Mouse (Mus musculus) midbrain, embryonic 14.5 days (tissue): Measurements from ENCODE around the gene Gm20826. TPM values are rescaled to one million over a fixed set of nuclear protein-coding genes. Genes with fewer than 3 reads are reported as not detected.
"Not testable (repeated sequence)": the region's sequence is repeated elsewhere in the genome, so short reads cannot be mapped to it uniquely, and the experiment has no call there.

Experiments used
- ATAC-seq: fragments of 200-750 bp; cut with Nextera tagmentation; 2 replicates; pipeline ENCODE4 v1.8.0; 2017; ENCODE audit warnings: moderate number of reproducible peaks, moderate library complexity; ENCODE audit not compliant: low FRiP score, low TSS enrichment
- DNase-seq: peaks from one replicate; pipeline ENCODE4 v3.0.0-alpha.2; 2015
- H3K27ac ChIP-seq: fragments of 300-500 bp; sonication (generic); replicated peaks from 2 replicates; pipeline ENCODE4 v1.5.1; 2014; ENCODE audit warnings: mild to moderate bottlenecking, low read depth, low read length, moderate library complexity
- H3K27me3 ChIP-seq: fragments of 300-500 bp; sonication (generic); 2 replicates; pipeline ENCODE4 v1.6.1; 2014; ENCODE audit warnings: low read length, control low read depth, mixed read lengths; ENCODE audit not compliant: control insufficient read depth, insufficient read depth
- H3K36me3 ChIP-seq: fragments of 300-500 bp; sonication (generic); 2 replicates; pipeline ENCODE4 v1.6.1; 2014; ENCODE audit warnings: low read length, control low read depth; ENCODE audit not compliant: control insufficient read depth, insufficient read depth
- H3K4me1 ChIP-seq: fragments of 300-500 bp; sonication (generic); 2 replicates; pipeline ENCODE4 v1.6.1; 2014; ENCODE audit warnings: mild to moderate bottlenecking, antibody characterized with exemption, low read length, control low read depth; ENCODE audit not compliant: control insufficient read depth, insufficient read depth
- H3K4me2 ChIP-seq: fragments of 300-500 bp; sonication (generic); 2 replicates; pipeline ENCODE4 v1.6.1; 2014; ENCODE audit warnings: mild to moderate bottlenecking, low read length, moderate library complexity
- H3K4me3 ChIP-seq: fragments of 300-500 bp; sonication (generic); replicated peaks from 2 replicates; pipeline ENCODE4 v1.5.1; 2014; ENCODE audit warnings: low read depth, low read length
- H3K9ac ChIP-seq: fragments of 300-500 bp; sonication (generic); replicated peaks from 2 replicates; pipeline ENCODE4 v1.6.1; 2014; ENCODE audit warnings: mild to moderate bottlenecking, low read length, moderate library complexity
- H3K9me3 ChIP-seq: fragments of 300-500 bp; sonication (generic); 2 replicates; pipeline ENCODE4 v1.6.1; 2016; ENCODE audit warnings: low read length, control low read depth, mixed read lengths; ENCODE audit not compliant: control insufficient read depth
- WGBS: fragments of 180-500 bp; shearing (Covaris S2); extraction: QIAGEN DNeasy Blood & Tissue Kit; methylation state at CpG from one replicate; pipeline ENCODE4 v1.1.7; 2014; 5-methylcytosine and 5-hydroxymethylcytosine counted together
- polyA plus RNA-seq: library from polyadenylated mRNA; unstranded; fragments of >200 nt; fragmentation: Nextera tagmentation; extraction: Ambion mirVana; gene quantifications from 2 replicates; pipeline ENCODE4 v1.2.1, GENCODE M21; 2014

Gm20826 gene
- polyA plus RNA-seq = not detected in 2 replicates

DNA sequence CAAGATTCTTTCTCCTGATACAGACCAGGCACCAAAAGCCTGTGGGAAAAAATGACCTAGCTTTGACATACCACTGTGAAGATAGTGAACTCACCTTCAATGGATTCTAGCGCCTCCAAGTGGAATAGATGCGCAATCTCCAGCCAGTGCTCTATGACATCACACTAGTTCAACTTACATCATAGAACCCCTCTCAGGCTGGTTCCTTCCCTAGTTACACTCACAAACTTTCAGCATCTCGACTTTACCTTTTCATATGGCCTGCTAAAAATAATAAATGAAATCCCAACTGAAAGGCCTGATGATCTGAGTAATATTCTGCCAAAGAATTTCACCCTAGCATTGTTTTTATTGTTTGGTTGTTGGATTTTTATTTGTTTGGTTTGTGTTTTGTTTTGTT is at the start of gene Gm20826:
Gm20826 (minus strand) TSS at position 101 of the 400 bp plus-strand sequence.
- H3K27ac ChIP-seq, ATAC-seq, H3K27me3 ChIP-seq, H3K9me3 ChIP-seq, H3K9ac ChIP-seq, H3K4me3 ChIP-seq, H3K4me2 ChIP-seq, H3K36me3 ChIP-seq, H3K4me1 ChIP-seq, DNase-seq: not testable (repeated sequence)
- WGBS = no CpG with 5 or more reads among the region's 3 CpGs

Other genes starting within 250 kb of the Gm20826 start
- not detected in 2 replicates for gene Gm21788, start 233.5 kb downstream of the Gm20826 start, polyA plus RNA-seq
- not detected in 2 replicates for gene Gm28576, start 84.5 kb upstream of the Gm20826 start, polyA plus RNA-seq